Mouse (Mus musculus): ENCODE results near the gene Vmn2r81.
"Not testable (repeated sequence)": the region's sequence is repeated elsewhere in the genome, so short reads cannot be mapped to it uniquely, and the experiment has no call there.

Vmn2r81 gene

GRCm38 (mm10) chr10:79247392-79247791 is at the start of gene Vmn2r81:
TSS of gene Vmn2r81 (plus strand) at chr10:79247692.
- not testable (repeated sequence) for DNase-seq (ENCODE audit: low spot score)

DNA sequence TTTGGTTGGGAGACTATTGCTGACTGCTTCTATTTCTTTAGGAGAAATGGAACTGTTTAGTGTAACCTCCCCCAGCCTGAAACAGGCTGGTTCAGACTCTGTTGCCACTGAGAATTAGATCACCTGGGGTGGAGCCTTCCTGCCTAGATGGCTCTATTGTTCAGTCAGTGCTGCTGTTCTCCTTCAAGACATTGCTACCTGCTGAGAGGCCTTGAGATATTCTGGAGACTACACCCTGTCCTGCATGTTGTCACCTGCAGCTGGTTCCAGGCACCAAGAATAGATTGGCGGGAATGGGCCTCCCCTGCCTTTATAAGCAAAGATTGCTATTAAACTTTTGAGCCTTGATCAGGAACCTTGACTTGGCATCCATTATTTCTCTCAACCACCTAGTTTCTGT is 47.5 kb upstream of the Vmn2r81 start:
- DNase-seq (ENCODE audit: low spot score), result not testable (repeated sequence)

DNA sequence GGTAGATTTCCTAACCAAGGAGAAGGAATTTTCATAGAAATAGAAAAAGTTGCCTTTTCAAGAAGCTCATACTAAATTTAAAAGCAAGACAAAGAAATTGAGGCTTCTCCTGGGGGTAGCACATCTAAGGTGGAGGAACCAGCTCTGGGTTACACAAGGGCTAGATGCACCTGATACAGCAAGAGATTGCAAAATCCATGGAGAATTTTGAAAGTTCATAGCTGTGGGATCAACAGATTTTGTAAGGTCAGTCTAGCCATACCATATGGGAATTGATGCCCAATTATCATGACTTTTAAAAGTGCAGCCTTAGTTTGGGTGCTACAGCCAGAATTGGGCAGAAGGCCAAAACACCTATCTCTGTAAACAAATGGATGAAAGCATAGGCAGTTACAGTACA is 27.1 kb upstream of the Vmn2r81 start:
- no peak for DNase-seq (ENCODE audit: low spot score)

DNA sequence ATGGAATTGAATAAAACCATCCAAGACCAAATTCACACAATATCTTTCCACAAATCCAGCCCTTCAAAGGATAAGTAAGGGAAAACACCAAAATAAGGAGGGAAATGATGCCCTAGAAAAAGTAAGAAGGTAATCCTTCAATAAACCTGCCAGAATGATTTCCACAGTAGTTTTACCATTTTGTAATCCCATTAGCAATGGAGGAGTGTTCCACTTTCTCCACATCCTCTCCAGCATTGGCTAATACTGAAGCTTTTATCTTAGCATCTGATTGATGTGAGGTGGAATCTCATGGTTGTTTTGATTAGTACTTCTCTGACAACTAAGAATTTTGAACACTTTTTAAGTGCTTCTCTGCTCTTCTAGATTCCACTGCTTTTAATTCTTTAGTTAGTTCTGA is 25.9 kb upstream of the Vmn2r81 start:
- DNase-seq (ENCODE audit: low spot score), result no peak

DNA sequence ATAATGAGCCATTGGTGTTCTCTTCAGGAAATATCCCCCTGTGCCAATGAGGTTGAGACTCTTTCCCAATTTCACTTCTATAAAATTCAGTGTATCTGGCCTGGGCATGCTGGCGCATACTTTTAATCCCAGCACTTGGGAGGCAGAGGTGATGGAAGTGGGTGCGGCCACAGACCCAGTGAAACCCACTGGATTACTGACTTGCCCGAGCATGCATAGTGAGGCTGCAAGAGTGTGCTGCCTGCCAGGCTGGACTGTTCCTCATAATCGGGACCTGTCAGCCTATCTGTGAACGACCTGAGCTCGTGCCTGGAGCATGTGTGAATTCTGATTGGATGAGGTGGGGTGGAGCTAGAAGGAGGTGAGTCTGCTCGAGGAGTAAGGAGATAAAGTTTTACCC is 25.3 kb upstream of the Vmn2r81 start:
- no peak for DNase-seq (ENCODE audit: low spot score)

- not testable (repeated sequence) for DNase-seq (ENCODE audit: low spot score)
These were observed 74.7 kb downstream of the Vmn2r81 start for GRCm38 (mm10) chr10:79322033-79322736.

- no peak for DNase-seq (ENCODE audit: low spot score)
These were observed 75.2 kb downstream of the Vmn2r81 start for GRCm38 (mm10) chr10:79322737-79323086.

Data from spleen, adult 12 weeks (tissue).